Mouse (Mus musculus) lung, postnatal 0 days (tissue): ENCODE measurements at regions not wholly inside any gene's neighbourhood (a gene's known extent, or its start where the extent isn't known, plus 50 kb on each side); places are given as distances from the start of the nearest gene placed in this dataset.
A peak's percentile ranks its signal among the peaks of the same experiment; 100 is the strongest.

Experiments
- ATAC-seq: fragments of 200-750 bp; cut with Nextera tagmentation; 2 replicates; pipeline ENCODE4 v1.8.0; 2017; ENCODE audit warnings: moderate library complexity
- DNase-seq: peaks from one replicate; pipeline ENCODE4 v3.0.0-alpha.2; 2016; ENCODE audit warnings: low spot score
- H3K27ac ChIP-seq: fragments of 300-500 bp; sonication (generic); 2 replicates; pipeline ENCODE4 v1.5.1; 2014; ENCODE audit warnings: antibody characterized with exemption, mild to moderate bottlenecking, low read length, mixed read lengths
- H3K27me3 ChIP-seq: fragments of 300-500 bp; sonication (generic); replicated peaks from 2 replicates; pipeline ENCODE4 v1.6.1; 2014; ENCODE audit warnings: low read length, mixed read lengths; ENCODE audit not compliant: insufficient read depth
- H3K36me3 ChIP-seq: fragments of 300-500 bp; sonication (generic); 2 replicates; pipeline ENCODE4 v1.6.1; 2014; ENCODE audit warnings: low read length, mixed read lengths; ENCODE audit not compliant: insufficient read depth
- H3K4me1 ChIP-seq: fragments of 300-500 bp; sonication (generic); 2 replicates; pipeline ENCODE4 v1.6.1; 2014; ENCODE audit warnings: antibody characterized with exemption, low read depth, low read length, mixed read lengths; ENCODE audit not compliant: insufficient read depth
- H3K4me2 ChIP-seq: fragments of 300-500 bp; sonication (generic); replicated peaks from 2 replicates; pipeline ENCODE4 v1.6.1; 2014; ENCODE audit warnings: low read depth, mild to moderate bottlenecking, low read length, moderate library complexity, mixed read lengths
- H3K4me3 ChIP-seq: fragments of 300-500 bp; sonication (generic); 2 replicates; pipeline ENCODE4 v1.5.1; 2014; ENCODE audit warnings: low read depth, low read length
- H3K9ac ChIP-seq: fragments of 300-500 bp; sonication (generic); replicated peaks from 2 replicates; pipeline ENCODE4 v1.6.1; 2014; ENCODE audit warnings: low read depth, mild to moderate bottlenecking
- H3K9me3 ChIP-seq: fragments of 300-500 bp; sonication (generic); 2 replicates; pipeline ENCODE4 v1.6.1; 2016; ENCODE audit warnings: low read length, mixed read lengths
- CTCF ChIP-seq: IDR thresholded peaks from 2 replicates; pipeline ENCODE4 v1.5.1; 2016; ENCODE audit warnings: antibody characterized with exemption, mild to moderate bottlenecking
- EP300 ChIP-seq: IDR thresholded peaks from 2 replicates; pipeline ENCODE4 v1.6.1; 2016; ENCODE audit warnings: antibody characterized with exemption, mild to moderate bottlenecking, control low read depth
- WGBS: fragments of 180-500 bp; shearing (Covaris S2); extraction: QIAGEN DNeasy Blood & Tissue Kit; methylation state at CpG from one replicate; pipeline ENCODE4 v1.1.7; 2014; 5-methylcytosine and 5-hydroxymethylcytosine counted together

GRCm38 (mm10) chr6:13286542-13287273 lies 61.9 kb upstream of the Vwde start:
- H3K9ac ChIP-seq, result no peak overlapping the region
- H3K27me3 ChIP-seq, result no peaks in the 10 kb centered on the region
- TF ChIP-seq EP300 (no peak), CTCF (peak; percentile 29)
- no peak overlapping the region for H3K4me2 ChIP-seq
- no peak overlapping the region for H3K4me3 ChIP-seq
- 51% methylated on average over 6 of the region's 6 CpGs for WGBS
- H3K4me1 ChIP-seq, result no peaks in the 10 kb centered on the region
- peak; percentile 28 for DNase-seq
- no peaks in the 10 kb centered on the region for H3K36me3 ChIP-seq
- no peaks in the 10 kb centered on the region for H3K9me3 ChIP-seq
- H3K27ac ChIP-seq, result no peak overlapping the region
- ATAC-seq, result no peak

DNA sequence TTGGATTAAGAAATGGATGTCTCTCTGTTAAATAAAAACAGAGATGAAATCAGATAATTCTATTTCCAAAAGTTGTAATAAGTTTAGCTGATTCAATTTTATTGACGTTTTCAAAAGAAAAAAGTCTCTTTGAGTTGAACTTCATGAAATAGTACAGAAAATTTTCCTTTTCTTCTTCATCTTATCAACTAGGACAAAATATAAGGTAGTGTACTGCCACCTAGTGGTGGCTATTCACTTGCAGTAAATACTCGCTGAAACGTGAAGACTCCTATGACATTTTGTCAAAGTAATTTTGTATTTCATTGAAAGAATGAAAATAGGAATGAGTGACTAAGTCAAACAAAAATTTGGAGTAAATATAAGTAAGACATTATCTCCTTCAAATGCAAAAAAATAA lies 56.1 kb upstream of the Vwde start:
- no peaks in the 10 kb centered on the region for H3K36me3 ChIP-seq
- DNase-seq (peak; percentile 75), ATAC-seq (no peak)
- no peaks in the 10 kb centered on the region for H3K27me3 ChIP-seq
- H3K4me1 ChIP-seq, result no peaks in the 10 kb centered on the region
- H3K27ac ChIP-seq, result no peak overlapping the region
- TF ChIP-seq CTCF (peak; percentile 72), EP300 (no peak)
- no peak overlapping the region for H3K4me3 ChIP-seq
- WGBS, result under 1% methylated on average over 3 of the region's 3 CpGs
- no peaks in the 10 kb centered on the region for H3K9me3 ChIP-seq
- H3K4me2 ChIP-seq, result no peak overlapping the region
- H3K9ac ChIP-seq, result no peak overlapping the region
